In genomic region chr7:73648010-73648409, GRCm38 (mm10) we compare ENCODE assay signal across 8 mouse cellular contexts.
DNase-seq lines count a peak whose midpoint lies in the region; ATAC-seq and TF ChIP-seq lines count a peak whose summit lies in the region.

No protein-coding gene starts in this region.

- 0 out of 2 replicates have a peak, but pooled peaks cover 5% of the 10 kb centered on the region for H3K4me1 ChIP-seq in liver, embryonic 12.5 days
- peaks cover 32% of the 10 kb centered on the region for H3K4me1 ChIP-seq in forebrain, embryonic 15.5 days
- H3K4me1 ChIP-seq in kidney, adult 2 months (ENCODE audit: control insufficient read depth, insufficient read depth, low read length): no peaks in the 10 kb centered on the region
- no peaks in the 10 kb centered on the region for H3K4me1 ChIP-seq in limb, embryonic 11.5 days (ENCODE audit: control insufficient read depth, insufficient read depth, low read length)

- TF ChIP-seq POLR2A in kidney, adult 2 months (IDR thresholded peaks at IDR 0.05; ENCODE audit: low read depth, low read length): no peak

- H3K36me3 ChIP-seq in liver, embryonic 12.5 days: no peaks in the 10 kb centered on the region
- H3K36me3 ChIP-seq in forebrain, embryonic 15.5 days: no peaks in the 10 kb centered on the region
- no peaks in the 10 kb centered on the region for H3K36me3 ChIP-seq in kidney, adult 2 months (ENCODE audit: control insufficient read depth, insufficient read depth, low read length)
- H3K36me3 ChIP-seq in limb, embryonic 11.5 days (ENCODE audit: control insufficient read depth, insufficient read depth, low read length): no peaks in the 10 kb centered on the region

- H3K4me3 ChIP-seq in liver, embryonic 12.5 days: no peak overlapping the region
- no peak overlapping the region for H3K4me3 ChIP-seq in forebrain, embryonic 15.5 days
- no peak overlapping the region for H3K4me3 ChIP-seq in kidney, adult 2 months (ENCODE audit: insufficient read depth, low read depth, low read length)
- H3K4me3 ChIP-seq in limb, embryonic 11.5 days (ENCODE audit: low read depth, low read length): no peak overlapping the region

- no peak overlapping the region for H3K9ac ChIP-seq in liver, embryonic 12.5 days
- no peak overlapping the region for H3K9ac ChIP-seq in forebrain, embryonic 15.5 days (replicated peaks)
- H3K9ac ChIP-seq in limb, embryonic 11.5 days (ENCODE audit: low read length): no peak overlapping the region

- no peaks in the 10 kb centered on the region for H3K9me3 ChIP-seq in liver, embryonic 12.5 days (replicated peaks)
- H3K9me3 ChIP-seq in forebrain, embryonic 15.5 days: no peaks in the 10 kb centered on the region
- no peaks in the 10 kb centered on the region for H3K9me3 ChIP-seq in limb, embryonic 11.5 days (ENCODE audit: control insufficient read depth, low read length)

- DNase-seq in liver: peak; percentile 80
- DNase-seq in brain, adult 2 months (ENCODE audit: low read depth, low spot score): peak; percentile 93
- peak; percentile 87 for DNase-seq in kidney, adult 2 months
- peak; percentile 89 for DNase-seq in limb, embryonic 11.5 days (ENCODE audit: low spot score)
- peak; percentile 68 for DNase-seq in retina, adult 2 months (ENCODE audit: low read depth, low spot score)
- peak; percentile 88 for DNase-seq in thymus, postnatal 25 days

- peak; percentile 90 for TF ChIP-seq CTCF in kidney, adult 2 months (conservative IDR thresholded peaks at IDR 0.05; ENCODE audit: insufficient read depth, insufficient read length, low read depth, low read length)

- H3K27me3 ChIP-seq in liver, embryonic 12.5 days (replicated peaks): 0 out of 2 replicates have a peak, but pooled peaks cover 3% of the 10 kb centered on the region
- H3K27me3 ChIP-seq in forebrain, embryonic 15.5 days: no peaks in the 10 kb centered on the region
- H3K27me3 ChIP-seq in kidney, adult 2 months (replicated peaks; ENCODE audit: control insufficient read depth, insufficient read depth, low read length): no peaks in the 10 kb centered on the region
- H3K27me3 ChIP-seq in limb, embryonic 11.5 days (ENCODE audit: control insufficient read depth, insufficient read depth, low read length): no peaks in the 10 kb centered on the region

- no peak overlapping the region for H3K4me2 ChIP-seq in liver, embryonic 12.5 days
- no peak overlapping the region for H3K4me2 ChIP-seq in forebrain, embryonic 15.5 days (replicated peaks)
- H3K4me2 ChIP-seq in limb, embryonic 11.5 days (ENCODE audit: low read depth, severe bottlenecking): no peak overlapping the region

- no peak overlapping the region for H3K27ac ChIP-seq in liver, embryonic 12.5 days
- H3K27ac ChIP-seq in forebrain, embryonic 15.5 days (replicated peaks): peak overlapping the region; percentile 89
- H3K27ac ChIP-seq in kidney, adult 2 months (ENCODE audit: insufficient read depth, low read depth, low read length): no peak overlapping the region
- no peak overlapping the region for H3K27ac ChIP-seq in limb, embryonic 11.5 days (replicated peaks; ENCODE audit: low read depth, low read length)

- no peak for ATAC-seq in liver, embryonic 12.5 days
- ATAC-seq in forebrain, embryonic 15.5 days (replicated peaks): no peak
- ATAC-seq in limb, embryonic 11.5 days (ENCODE audit: insufficient number of reproducible peaks, low FRiP score, low TSS enrichment, low read depth): no peak

- 19% methylated on average over 4 of the region's 4 CpGs for WGBS in liver, embryonic 12.5 days (ENCODE audit: insufficient replicate concordance)
- WGBS in forebrain, embryonic 15.5 days: 40% methylated on average over 4 of the region's 4 CpGs
- 17% methylated on average over 4 of the region's 4 CpGs for WGBS in kidney, adult 2 months
- WGBS in limb, embryonic 11.5 days: 27% methylated on average over 4 of the region's 4 CpGs
